Mouse (Mus musculus) lung, adult 2 months (tissue): ENCODE measurements at regions not wholly inside any gene's neighbourhood (a gene's known extent, or its start where the extent isn't known, plus 50 kb on each side); places are given as distances from the start of the nearest gene placed in this dataset.

Experiments used
- CTCF ChIP-seq: fragments of 200-500 bp; IDR thresholded peaks from 2 replicates; pipeline ENCODE4 v1.5.1; 2011; ENCODE audit warnings: mild to moderate bottlenecking, low read length, control low read depth; ENCODE audit not compliant: insufficient read depth
- POLR2A ChIP-seq: fragments of 200-500 bp; IDR thresholded peaks from 2 replicates; pipeline ENCODE4 v1.6.1; 2011; ENCODE audit warnings: low read depth, mild to moderate bottlenecking, control low read depth, low read length, borderline replicate concordance; ENCODE audit errors: extremely low read depth

- no peak for TF ChIP-seq CTCF
- no peak for TF ChIP-seq POLR2A
Measured at GRCm38 (mm10) chr2:108635644-108636043, 644.9 kb upstream of the Kif18a start.
